Mouse (Mus musculus) limb, embryonic 11.5 days (tissue): ENCODE results near the gene Drd1. TPM values are rescaled to one million over a fixed set of nuclear protein-coding genes. Genes with fewer than 3 reads are reported as not detected.

ENCODE experiments used
- ATAC-seq: fragments of 200-750 bp; cut with Nextera tagmentation; 2 replicates; pipeline ENCODE4 v1.8.0; 2017; ENCODE audit warnings: low read depth; ENCODE audit not compliant: insufficient number of reproducible peaks, low FRiP score, low TSS enrichment
- DNase-seq: peaks from one replicate; pipeline ENCODE4 v3.0.0-alpha.2; 2015; ENCODE audit warnings: low spot score
- H3K27ac ChIP-seq: fragments of 300-500 bp; sonication (generic); replicated peaks from 2 replicates; pipeline ENCODE4 v1.5.1; 2014; ENCODE audit warnings: low read depth, mild to moderate bottlenecking, low read length
- H3K27me3 ChIP-seq: fragments of 300-500 bp; sonication (generic); 2 replicates; pipeline ENCODE4 v1.6.1; 2014; ENCODE audit warnings: mild to moderate bottlenecking, low read length, mixed read lengths; ENCODE audit not compliant: control insufficient read depth, insufficient read depth
- H3K36me3 ChIP-seq: fragments of 300-500 bp; sonication (generic); 2 replicates; pipeline ENCODE4 v1.6.1; 2014; ENCODE audit warnings: mild to moderate bottlenecking, low read length, moderate library complexity, mixed read lengths; ENCODE audit not compliant: control insufficient read depth, insufficient read depth
- H3K4me1 ChIP-seq: fragments of 300-500 bp; sonication (generic); 2 replicates; pipeline ENCODE4 v1.6.1; 2014; ENCODE audit warnings: low read length, mixed read lengths; ENCODE audit not compliant: control insufficient read depth, insufficient read depth
- H3K4me2 ChIP-seq: fragments of 300-500 bp; sonication (generic); 2 replicates; pipeline ENCODE4 v1.6.1; 2014; ENCODE audit warnings: low read depth, mild to moderate bottlenecking, moderate library complexity; ENCODE audit not compliant: severe bottlenecking
- H3K4me3 ChIP-seq: fragments of 300-500 bp; sonication (generic); 2 replicates; pipeline ENCODE4 v1.5.1; 2014; ENCODE audit warnings: low read depth, low read length
- H3K9ac ChIP-seq: fragments of 300-500 bp; sonication (generic); 2 replicates; pipeline ENCODE4 v1.6.1; 2014; ENCODE audit warnings: mild to moderate bottlenecking, low read length
- H3K9me3 ChIP-seq: fragments of 300-500 bp; sonication (generic); 2 replicates; pipeline ENCODE4 v1.6.1; 2016; ENCODE audit warnings: low read length; ENCODE audit not compliant: control insufficient read depth
- WGBS: fragments of 180-500 bp; shearing (Covaris S2); extraction: QIAGEN DNeasy Blood & Tissue Kit; methylation state at CpG from one replicate; pipeline ENCODE4 v1.1.7; 2014; 5-methylcytosine and 5-hydroxymethylcytosine counted together
- polyA plus RNA-seq: library from polyadenylated mRNA; unstranded; fragments of >200 nt; fragmentation: Nextera tagmentation; extraction: Ambion mirVana; gene quantifications from 2 replicates; pipeline ENCODE4 v1.2.1, GENCODE M21; 2014

Gene Drd1
- polyA plus RNA-seq, 1 experiment from 2014 or later, result not detected

- ATAC-seq (no peak), DNase-seq (no peak)
- no peak overlapping the region for H3K27ac ChIP-seq
- H3K27me3 ChIP-seq, result no peaks in the 10 kb centered on the region
- no peak overlapping the region for H3K4me3 ChIP-seq
- WGBS, result 88% methylated on average over 6 of the region's 6 CpGs
- H3K9me3 ChIP-seq, result no peaks in the 10 kb centered on the region
- H3K4me1 ChIP-seq, result no peaks in the 10 kb centered on the region
- H3K4me2 ChIP-seq, result no peak overlapping the region
- H3K36me3 ChIP-seq, result peaks cover 6% of the 10 kb centered on the region
- no peak overlapping the region for H3K9ac ChIP-seq
Measured at GRCm38 (mm10) chr13:54094963-54095362, 39.5 kb upstream of the Drd1 start.

GRCm38 (mm10) chr13:54094349-54094748, 38.8 kb upstream of the Drd1 start:
- H3K27me3 ChIP-seq, result no peaks in the 10 kb centered on the region
- DNase-seq (no peak), ATAC-seq (no peak)
- H3K9ac ChIP-seq, result no peak overlapping the region
- H3K4me1 ChIP-seq, result no peaks in the 10 kb centered on the region
- no peak overlapping the region for H3K4me2 ChIP-seq
- no peak overlapping the region for H3K4me3 ChIP-seq
- 96% methylated on average over 4 of the region's 4 CpGs for WGBS
- peaks cover 9% of the 10 kb centered on the region for H3K36me3 ChIP-seq
- no peak overlapping the region for H3K27ac ChIP-seq
- H3K9me3 ChIP-seq, result no peaks in the 10 kb centered on the region

GRCm38 (mm10) chr13:54091719-54092118, 36.2 kb upstream of the Drd1 start:
- Histone ChIP-seq H3K36me3 (peaks cover 18% of the 10 kb centered on the region), H3K4me1 (no peaks in the 10 kb centered on the region), H3K9ac (no peak overlapping the region)

GRCm38 (mm10) chr13:54085266-54085665, 29.8 kb upstream of the Drd1 start:
- 95% methylated on average over 18 of the region's 18 CpGs for WGBS
- H3K36me3 ChIP-seq, result peaks cover 12% of the 10 kb centered on the region
- no peak for ATAC-seq

More at GRCm38 (mm10) chr13:54091719-54092118, 36.2 kb upstream of the Drd1 start:
- Histone ChIP-seq H3K4me2 (no peak overlapping the region), H3K27ac (no peak overlapping the region), H3K9me3 (no peaks in the 10 kb centered on the region), H3K27me3 (no peaks in the 10 kb centered on the region), H3K4me3 (no peak overlapping the region)
- 94% methylated on average over 6 of the region's 6 CpGs for WGBS
- ATAC-seq (no peak), DNase-seq (no peak)

GRCm38 (mm10) chr13:54084826-54085225, 29.3 kb upstream of the Drd1 start:
- 89% methylated on average over 5 of the region's 5 CpGs for WGBS
- Histone ChIP-seq H3K27me3 (no peaks in the 10 kb centered on the region), H3K4me1 (0 out of 2 replicates have a peak, but pooled peaks cover 2% of the 10 kb centered on the region), H3K36me3 (peaks cover 11% of the 10 kb centered on the region), H3K4me2 (no peak overlapping the region), H3K27ac (no peak overlapping the region), H3K9me3 (no peaks in the 10 kb centered on the region), H3K9ac (no peak overlapping the region), H3K4me3 (no peak overlapping the region)
- DNase-seq, result no peak
- ATAC-seq, result no peak

More at GRCm38 (mm10) chr13:54085266-54085665, 29.8 kb upstream of the Drd1 start:
- Histone ChIP-seq H3K9ac (no peak overlapping the region), H3K4me2 (no peak overlapping the region), H3K4me1 (0 out of 2 replicates have a peak, but pooled peaks cover under 1% of the 10 kb centered on the region), H3K27ac (no peak overlapping the region), H3K27me3 (no peaks in the 10 kb centered on the region), H3K4me3 (no peak overlapping the region), H3K9me3 (no peaks in the 10 kb centered on the region)
- DNase-seq, result no peak

- no peak for ATAC-seq
- Histone ChIP-seq H3K4me1 (0 out of 2 replicates have a peak, but pooled peaks cover 2% of the 10 kb centered on the region), H3K9me3 (no peaks in the 10 kb centered on the region), H3K4me2 (no peak overlapping the region), H3K9ac (no peak overlapping the region), H3K4me3 (no peak overlapping the region), H3K27me3 (no peaks in the 10 kb centered on the region), H3K27ac (no peak overlapping the region), H3K36me3 (peaks cover 8% of the 10 kb centered on the region; the same call in 1 of the 2 replicates)
- DNase-seq, result no peak
- 72% methylated on average over 4 of the region's 4 CpGs for WGBS
Measured at GRCm38 (mm10) chr13:54084178-54084577, 28.7 kb upstream of the Drd1 start.

- H3K4me3 ChIP-seq, result no peak overlapping the region
- 0 out of 2 replicates have a peak, but pooled peaks cover 2% of the 10 kb centered on the region for H3K4me1 ChIP-seq
- WGBS, result 90% methylated on average over 5 of the region's 5 CpGs
- peaks cover 5% of the 10 kb centered on the region; the same call in 1 of the 2 replicates for H3K36me3 ChIP-seq
- H3K9ac ChIP-seq, result no peak overlapping the region
- H3K4me2 ChIP-seq, result no peak overlapping the region
- H3K9me3 ChIP-seq, result no peaks in the 10 kb centered on the region
- no peaks in the 10 kb centered on the region for H3K27me3 ChIP-seq
- ATAC-seq, result no peak
- H3K27ac ChIP-seq, result no peak overlapping the region
- no peak for DNase-seq
Measured at GRCm38 (mm10) chr13:54082946-54083345, 27.4 kb upstream of the Drd1 start.

GRCm38 (mm10) chr13:54080785-54081184, 25.3 kb upstream of the Drd1 start:
- no peaks in the 10 kb centered on the region for H3K36me3 ChIP-seq
- no peak overlapping the region for H3K27ac ChIP-seq
- no peak overlapping the region for H3K4me3 ChIP-seq
- no peaks in the 10 kb centered on the region for H3K27me3 ChIP-seq
- DNase-seq, result no peak
- H3K4me1 ChIP-seq, result 0 out of 2 replicates have a peak, but pooled peaks cover 2% of the 10 kb centered on the region
- 94% methylated on average over 1 of the region's 1 CpGs for WGBS
- H3K4me2 ChIP-seq, result no peak overlapping the region
- no peaks in the 10 kb centered on the region for H3K9me3 ChIP-seq
- no peak overlapping the region for H3K9ac ChIP-seq
- no peak for ATAC-seq
